Mouse (Mus musculus) ES-E14 (cell line): ENCODE measurements around the gene Trim10.

Experiments used
- CHD2 ChIP-seq: IDR thresholded peaks from 2 replicates; pipeline ENCODE4 v1.6.1; 2014; ENCODE audit warnings: mild to moderate bottlenecking, low read depth, low read length, inconsistent platforms
- HCFC1 ChIP-seq: IDR thresholded peaks from 2 replicates; pipeline ENCODE4 v1.6.1; 2012; ENCODE audit warnings: low read length, inconsistent platforms, borderline replicate concordance; ENCODE audit not compliant: insufficient read depth
- MAFK ChIP-seq: IDR thresholded peaks from 2 replicates; pipeline ENCODE4 v1.6.1; 2014; ENCODE audit warnings: mild to moderate bottlenecking, low read depth, low read length, inconsistent platforms; ENCODE audit not compliant: insufficient read depth
- ZC3H11A ChIP-seq: IDR thresholded peaks from 2 replicates; pipeline ENCODE4 v1.6.1; 2012; ENCODE audit warnings: low read depth, mild to moderate bottlenecking, inconsistent platforms, low read length, borderline replicate concordance

DNA sequence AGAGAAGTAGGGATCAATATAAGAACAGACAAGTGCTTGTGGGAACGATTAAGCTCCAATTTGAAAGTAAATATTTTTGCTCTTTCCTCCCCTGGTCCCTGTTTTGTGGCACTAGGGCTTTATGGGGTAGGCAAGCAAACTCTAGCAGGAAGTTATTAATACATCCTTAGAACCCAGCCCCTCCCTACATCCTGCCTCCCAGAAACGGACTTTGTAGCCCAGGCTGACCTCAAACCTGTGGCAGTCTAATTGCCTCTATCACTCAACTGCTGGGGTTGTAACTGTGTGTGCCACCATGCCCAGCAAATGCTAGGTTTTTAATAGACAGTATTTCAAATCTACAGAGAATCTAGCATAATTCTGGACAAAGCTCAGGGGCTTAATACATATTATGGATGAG, 7.7 kb upstream of the Trim10 start:
- TF ChIP-seq CHD2, result no peak
- no peak for TF ChIP-seq MAFK
- TF ChIP-seq HCFC1, result no peak
- no peak for TF ChIP-seq ZC3H11A
